ENCODE assay signal across 10 mouse cellular contexts in the genomic region with DNA sequence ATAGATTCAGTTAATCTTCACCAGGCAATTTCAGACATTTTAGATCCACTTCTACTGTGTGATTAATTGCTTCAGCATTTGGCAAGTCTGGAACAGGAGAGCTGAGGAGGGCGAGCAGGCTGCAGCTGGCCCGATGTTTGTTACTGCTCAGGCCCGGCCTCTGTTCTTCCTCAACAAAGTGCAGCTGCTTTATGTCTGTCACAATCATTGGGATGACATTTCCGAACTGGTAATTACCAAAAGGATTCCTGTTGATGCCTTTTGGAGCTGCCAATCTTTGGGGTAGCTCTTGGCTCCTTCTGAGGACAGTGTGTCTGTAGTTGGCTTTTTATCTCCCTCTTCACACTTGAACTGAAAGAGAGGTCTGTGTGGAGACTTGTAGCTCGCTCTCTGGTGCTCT.
DNase-seq lines count a peak whose midpoint lies in the region; ATAC-seq and TF ChIP-seq lines count a peak whose summit lies in the region.
"Had no signal": no experiment of that assay in that cellular context is flagged by ENCODE, and none has a peak within 500 bp of the region (broad histone marks: within the 10 kb centered on the region; RNA-seq: fewer than 3 reads in every experiment).

No protein-coding gene starts in this region.

- H3K27ac ChIP-seq in kidney, postnatal 0 days = no peak overlapping the region
- H3K27ac ChIP-seq in limb, embryonic 11.5 days (replicated peaks; ENCODE audit: low read depth, low read length) = peak overlapping the region; percentile 45; the same call in 1 of the 2 replicates

- intact Hi-C loops in left cerebral cortex, postnatal 36 days (cut with DNase I) = loop anchor here (10.0 kb wide), 1 partner anchor 57 kb away; no protein-coding TSS in a partner anchor

- H3K4me1 ChIP-seq in kidney, postnatal 0 days (replicated peaks; ENCODE audit: insufficient read depth, low read length) = peaks cover 2% of the 10 kb centered on the region; the same call in 1 of the 2 replicates
- peaks cover 21% of the 10 kb centered on the region for H3K4me1 ChIP-seq in limb, embryonic 11.5 days (ENCODE audit: control insufficient read depth, insufficient read depth, low read length)

- TF ChIP-seq POLR2A in brain, embryonic 14.5 days (IDR thresholded peaks at IDR 0.05; ENCODE audit: borderline replicate concordance, extremely low read depth, insufficient read depth, insufficient read length, poor library complexity, severe bottlenecking) = no peak

- H3K9ac ChIP-seq in kidney, postnatal 0 days (ENCODE audit: low read depth, low read length) = no peak overlapping the region
- H3K9ac ChIP-seq in limb, embryonic 11.5 days (ENCODE audit: low read length) = no peak overlapping the region

- H3K4me2 ChIP-seq in kidney, postnatal 0 days (ENCODE audit: low read length) = no peak overlapping the region
- no peak overlapping the region for H3K4me2 ChIP-seq in limb, embryonic 11.5 days (ENCODE audit: low read depth, severe bottlenecking)

- H3K9me3 ChIP-seq in kidney, postnatal 0 days (replicated peaks; ENCODE audit: low read length) = no peaks in the 10 kb centered on the region
- H3K9me3 ChIP-seq in limb, embryonic 11.5 days (ENCODE audit: control insufficient read depth, low read length) = no peaks in the 10 kb centered on the region

- no peaks in the 10 kb centered on the region for H3K36me3 ChIP-seq in kidney, postnatal 0 days (ENCODE audit: insufficient read depth, low read length)
- H3K36me3 ChIP-seq in limb, embryonic 11.5 days (ENCODE audit: control insufficient read depth, insufficient read depth, low read length) = no peaks in the 10 kb centered on the region
- H3K36me3 ChIP-seq: G1E had no signal

- no peak for TF ChIP-seq CTCF in kidney, postnatal 0 days (IDR thresholded peaks at IDR 0.05; ENCODE audit: low read depth)
- no peak for TF ChIP-seq CTCF in brain, embryonic 14.5 days (IDR thresholded peaks at IDR 0.05; ENCODE audit: borderline replicate concordance, extremely low read depth, insufficient read depth, insufficient read length)

- peak; percentile 63 for DNase-seq in kidney, postnatal 0 days (ENCODE audit: low spot score)
- DNase-seq in kidney, adult 18-20 months = no peak
- DNase-seq in brain, embryonic 14.5 days (ENCODE audit: low read depth) = peak; percentile 63
- peak; percentile 62 to 77 for DNase-seq in heart, adult 18-20 months
- peak; percentile 58 for DNase-seq in limb, embryonic 11.5 days (ENCODE audit: low spot score)
- DNase-seq in left cerebral cortex, postnatal 36 days (ENCODE audit: low spot score in 2 of 2) = no peak
- no peak for DNase-seq in B cell, adult 2 months
- DNase-seq in frontal cortex, postnatal 36 days (ENCODE audit: low spot score in 2 of 2) = no peak
- DNase-seq: cerebellum, adult 8-10 months had no signal

- ATAC-seq in kidney, postnatal 0 days (replicated peaks; ENCODE audit: low FRiP score, low read depth) = no peak
- peak; percentile 79; the same call in 1 of the 2 replicates for ATAC-seq in limb, embryonic 11.5 days (ENCODE audit: insufficient number of reproducible peaks, low FRiP score, low TSS enrichment, low read depth)

- H3K27me3 ChIP-seq in kidney, postnatal 0 days (ENCODE audit: insufficient read depth, low read length) = no peaks in the 10 kb centered on the region
- H3K27me3 ChIP-seq in limb, embryonic 11.5 days (ENCODE audit: control insufficient read depth, insufficient read depth, low read length) = no peaks in the 10 kb centered on the region

- H3K4me3 ChIP-seq in kidney, postnatal 0 days (replicated peaks; ENCODE audit: low read depth, low read length) = no peak overlapping the region
- no peak overlapping the region for H3K4me3 ChIP-seq in limb, embryonic 11.5 days (ENCODE audit: low read depth, low read length)

- 18% methylated on average over 5 of the region's 5 CpGs for WGBS in kidney, postnatal 0 days
- 5% methylated on average over 5 of the region's 5 CpGs for WGBS in limb, embryonic 11.5 days

Comparison
In these comparisons a context has a peak if more than half of its experiments do, and no peak if none do; other contexts are left out.
1. DNase-seq: peak in kidney, postnatal 0 days (single experiment), brain, embryonic 14.5 days (single experiment), heart, adult 18-20 months (2 of 2) and limb, embryonic 11.5 days (single experiment); none in kidney, adult 18-20 months (single experiment), left cerebral cortex, postnatal 36 days (0 of 2), B cell, adult 2 months (0 of 2) and frontal cortex, postnatal 36 days (0 of 2).